Mouse (Mus musculus): ENCODE measurements around the gene Stxbp2.
A peak's percentile ranks its signal among the peaks of the same experiment; 100 is the strongest.
"Not testable (repeated sequence)": the region's sequence is repeated elsewhere in the genome, so short reads cannot be mapped to it uniquely, and the experiment has no call there.

Gene Stxbp2

GRCm38 (mm10) chr8:3630647-3631477 is at the start of gene Stxbp2:
Gene Stxbp2, plus strand, starts transcription at chr8:3630955.
- DNase-seq (ENCODE audit: low spot score in 2 of 2) = peak; percentile 84

GRCm38 (mm10) chr8:3581961-3582360 is 48.8 kb upstream of the Stxbp2 start:
- not testable (repeated sequence) for DNase-seq (ENCODE audit: low spot score in 2 of 2)

GRCm38 (mm10) chr8:3586452-3586851 is 44.3 kb upstream of the Stxbp2 start:
- DNase-seq (ENCODE audit: low spot score in 2 of 2) = no peak

- no peak for DNase-seq (ENCODE audit: low spot score in 2 of 2)
Measured at GRCm38 (mm10) chr8:3586993-3587390, 43.8 kb upstream of the Stxbp2 start, which contains the start of gene Camsap3. Gene Camsap3, plus strand, starts transcription at chr8:3587293.

- no peak for DNase-seq (ENCODE audit: low spot score in 2 of 2)
Measured at GRCm38 (mm10) chr8:3587391-3588257, 43.1 kb upstream of the Stxbp2 start.

- DNase-seq (ENCODE audit: low spot score in 2 of 2) = no peak
Measured at GRCm38 (mm10) chr8:3588258-3588633, 42.5 kb upstream of the Stxbp2 start.

GRCm38 (mm10) chr8:3593470-3593869 is 37.3 kb upstream of the Stxbp2 start:
- no peak for DNase-seq (ENCODE audit: low spot score in 2 of 2)

- no peak for DNase-seq (ENCODE audit: low spot score in 2 of 2)
Measured at GRCm38 (mm10) chr8:3594466-3594865, 36.3 kb upstream of the Stxbp2 start.

GRCm38 (mm10) chr8:3598054-3598453 is 32.7 kb upstream of the Stxbp2 start:
- no peak for DNase-seq (ENCODE audit: low spot score in 2 of 2)

- no peak for DNase-seq (ENCODE audit: low spot score in 2 of 2)
Measured at GRCm38 (mm10) chr8:3599219-3599618, 31.5 kb upstream of the Stxbp2 start.

GRCm38 (mm10) chr8:3600401-3600800 is 30.4 kb upstream of the Stxbp2 start:
- no peak for DNase-seq (ENCODE audit: low spot score in 2 of 2)

- DNase-seq (ENCODE audit: low spot score in 2 of 2) = no peak
Measured at GRCm38 (mm10) chr8:3603439-3603838, 27.3 kb upstream of the Stxbp2 start.

- DNase-seq (ENCODE audit: low spot score in 2 of 2) = no peak
Measured at GRCm38 (mm10) chr8:3606593-3606992, 24.2 kb upstream of the Stxbp2 start.

- DNase-seq (ENCODE audit: low spot score in 2 of 2) = no peak
Measured at GRCm38 (mm10) chr8:3607822-3608221, 22.9 kb upstream of the Stxbp2 start.

GRCm38 (mm10) chr8:3609046-3609815 is 21.5 kb upstream of the Stxbp2 start:
- no peak for DNase-seq (ENCODE audit: low spot score in 2 of 2)

- no peak for DNase-seq (ENCODE audit: low spot score in 2 of 2)
Measured at GRCm38 (mm10) chr8:3609816-3610150, 21.0 kb upstream of the Stxbp2 start.

GRCm38 (mm10) chr8:3621199-3621970 is 9.4 kb upstream of the Stxbp2 start, which contains the start of the genes Xab2 and Pet100:
Gene Xab2, minus strand, starts transcription at chr8:3621316.
Gene Pet100, plus strand, starts transcription at chr8:3621548.
- DNase-seq (ENCODE audit: low spot score in 2 of 2) = peak; percentile 97 to 98

GRCm38 (mm10) chr8:3622119-3622518 is 8.6 kb upstream of the Stxbp2 start:
- DNase-seq (ENCODE audit: low spot score in 2 of 2) = no peak

GRCm38 (mm10) chr8:3625445-3625844 is 5.3 kb upstream of the Stxbp2 start, which contains the start of gene Pcp2:
Gene Pcp2, minus strand, starts transcription at chr8:3625545.
- DNase-seq (ENCODE audit: low spot score in 2 of 2) = no peak

GRCm38 (mm10) chr8:3626971-3627370 is 3.8 kb upstream of the Stxbp2 start:
- no peak for DNase-seq (ENCODE audit: low spot score in 2 of 2)

- peak; percentile 26 to 48 for DNase-seq (ENCODE audit: low spot score in 2 of 2)
Measured at GRCm38 (mm10) chr8:3628014-3628413, 2.7 kb upstream of the Stxbp2 start.

Measured in spleen, postnatal 36 days (tissue).